Mouse (Mus musculus) heart, embryonic 14.5 days (tissue): ENCODE measurements at regions not wholly inside any gene's neighbourhood (a gene's known extent, or its start where the extent isn't known, plus 50 kb on each side); places are given as distances from the start of the nearest gene placed in this dataset.

Experiments
- ATAC-seq: fragments of 200-750 bp; cut with Nextera tagmentation; 2 replicates; pipeline ENCODE4 v1.8.0; 2017; ENCODE audit warnings: low read depth, moderate TSS enrichment; ENCODE audit not compliant: insufficient number of reproducible peaks, insufficient read depth, low FRiP score
- H3K27ac ChIP-seq, 2 experiments: fragments of 200-500 bp in 1 of 2; fragments of 300-500 bp in 1 of 2; sonication (generic) in 1 of 2; replicated peaks in 1 of 2; 2 replicates each; pipeline ENCODE4 v1.5.1; 2012 to 2014; ENCODE audit warnings: low read depth in 2 of 2, low read length in 2 of 2, control low read depth in 1 of 2, mild to moderate bottlenecking in 1 of 2, mixed read lengths in 1 of 2; ENCODE audit not compliant: control insufficient read depth in 1 of 2, insufficient read depth in 1 of 2
- H3K27me3 ChIP-seq: fragments of 300-500 bp; sonication (generic); 2 replicates; pipeline ENCODE4 v1.6.1; 2014; ENCODE audit warnings: mild to moderate bottlenecking, low read length, control low read depth; ENCODE audit not compliant: control insufficient read depth, insufficient read depth
- H3K36me3 ChIP-seq: fragments of 300-500 bp; sonication (generic); 2 replicates; pipeline ENCODE4 v1.6.1; 2014; ENCODE audit warnings: mild to moderate bottlenecking, control low read depth, low read length, mixed read lengths; ENCODE audit not compliant: control insufficient read depth, insufficient read depth
- H3K4me1 ChIP-seq, 2 experiments: fragments of 200-500 bp in 1 of 2; fragments of 300-500 bp in 1 of 2; sonication (generic) in 1 of 2; 2 replicates each; pipeline ENCODE4 v1.6.1; 2012 to 2014; ENCODE audit warnings: low read length in 2 of 2, control low read depth in 1 of 2, mixed read lengths in 1 of 2; ENCODE audit not compliant: control insufficient read depth in 2 of 2, insufficient read depth in 2 of 2
- H3K4me2 ChIP-seq: fragments of 300-500 bp; sonication (generic); 2 replicates; pipeline ENCODE4 v1.6.1; 2014; ENCODE audit warnings: mild to moderate bottlenecking, low read length
- H3K4me3 ChIP-seq, 2 experiments: fragments of 200-500 bp in 1 of 2; fragments of 300-500 bp in 1 of 2; sonication (generic) in 1 of 2; 2 replicates each; pipeline ENCODE4 v1.5.1; 2012 to 2014; ENCODE audit warnings: low read length in 2 of 2, mild to moderate bottlenecking in 2 of 2, control low read depth in 1 of 2, low read depth in 1 of 2, moderate library complexity in 1 of 2; ENCODE audit not compliant: control insufficient read depth in 1 of 2, insufficient read depth in 1 of 2
- H3K9ac ChIP-seq: fragments of 300-500 bp; sonication (generic); 2 replicates; pipeline ENCODE4 v1.6.1; 2014; ENCODE audit warnings: mild to moderate bottlenecking, low read length
- H3K9me3 ChIP-seq: fragments of 300-500 bp; sonication (generic); 2 replicates; pipeline ENCODE4 v1.6.1; 2016; ENCODE audit warnings: low read length, control low read depth; ENCODE audit not compliant: control insufficient read depth
- WGBS: fragments of 180-500 bp; shearing (Covaris S2); extraction: QIAGEN DNeasy Blood & Tissue Kit; methylation state at CpG from one replicate; pipeline ENCODE4 v1.1.7; 2014; 5-methylcytosine and 5-hydroxymethylcytosine counted together

GRCm38 (mm10) chr3:99046190-99046589 lies 94.7 kb upstream of the Wars2 start:
- no peaks in the 10 kb centered on the region for H3K36me3 ChIP-seq
- H3K4me3 ChIP-seq = no peak overlapping the region
- H3K9ac ChIP-seq = no peak overlapping the region
- 71% methylated on average over 6 of the region's 6 CpGs for WGBS
- no peaks in the 10 kb centered on the region for H3K27me3 ChIP-seq
- H3K27ac ChIP-seq = no peak overlapping the region
- no peaks in the 10 kb centered on the region for H3K4me1 ChIP-seq
- H3K9me3 ChIP-seq = no peaks in the 10 kb centered on the region
- no peak overlapping the region for H3K4me2 ChIP-seq
- ATAC-seq = no peak

- Histone ChIP-seq H3K36me3 (no peaks in the 10 kb centered on the region), H3K9me3 (no peaks in the 10 kb centered on the region), H3K27me3 (no peaks in the 10 kb centered on the region), H3K27ac (no peak overlapping the region), H3K9ac (no peak overlapping the region), H3K4me1 (no peaks in the 10 kb centered on the region), H3K4me2 (no peak overlapping the region), H3K4me3 (no peak overlapping the region)
- no peak for ATAC-seq
- WGBS = 68% methylated on average over 5 of the region's 5 CpGs
Measured at GRCm38 (mm10) chr3:99047156-99047555, 93.7 kb upstream of the Wars2 start.

GRCm38 (mm10) chr3:99049305-99049704 lies 91.6 kb upstream of the Wars2 start:
- H3K27me3 ChIP-seq = no peaks in the 10 kb centered on the region
- H3K36me3 ChIP-seq = no peaks in the 10 kb centered on the region
- no peaks in the 10 kb centered on the region for H3K9me3 ChIP-seq
- ATAC-seq = no peak
- H3K27ac ChIP-seq = no peak overlapping the region
- 66% methylated on average over 2 of the region's 2 CpGs for WGBS
- H3K4me3 ChIP-seq = no peak overlapping the region
- H3K4me1 ChIP-seq = no peaks in the 10 kb centered on the region
- no peak overlapping the region for H3K4me2 ChIP-seq
- H3K9ac ChIP-seq = no peak overlapping the region

- Histone ChIP-seq H3K9me3 (no peaks in the 10 kb centered on the region), H3K36me3 (no peaks in the 10 kb centered on the region), H3K4me1 (no peaks in the 10 kb centered on the region), H3K4me3 (no peak overlapping the region), H3K4me2 (no peak overlapping the region), H3K27me3 (no peaks in the 10 kb centered on the region), H3K9ac (no peak overlapping the region), H3K27ac (no peak overlapping the region)
- no peak for ATAC-seq
- 78% methylated on average over 4 of the region's 4 CpGs for WGBS
Measured at GRCm38 (mm10) chr3:99052176-99052575, 88.7 kb upstream of the Wars2 start.

- Histone ChIP-seq H3K4me3 (no peak overlapping the region), H3K36me3 (no peaks in the 10 kb centered on the region), H3K9me3 (no peaks in the 10 kb centered on the region), H3K4me2 (no peak overlapping the region), H3K9ac (no peak overlapping the region), H3K4me1 (no peaks in the 10 kb centered on the region), H3K27ac (no peak overlapping the region), H3K27me3 (no peaks in the 10 kb centered on the region)
- no peak for ATAC-seq
- WGBS = 81% methylated on average over 3 of the region's 3 CpGs
Measured at GRCm38 (mm10) chr3:99067168-99067567, 73.7 kb upstream of the Wars2 start.
